Mouse (Mus musculus) spleen, adult 2 months (tissue): Measurements from ENCODE around the gene Agap1. TPM values are rescaled to one million over a fixed set of nuclear protein-coding genes. Genes with fewer than 3 reads are reported as not detected.
A peak's percentile ranks its signal among the peaks of the same experiment; 100 is the strongest.

Source experiments
- DNase-seq, 2 experiments: peaks; one replicate each; pipeline versions ENCODE4 v3.0.0 to v3.0.0-alpha.2; 2012 to 2021; ENCODE audit warnings: low spot score in 2 of 2, low read depth in 1 of 2
- H3K27ac ChIP-seq: fragments of 200-500 bp; 2 replicates; pipeline ENCODE4 v1.5.1; 2012; ENCODE audit warnings: low read length, inconsistent platforms; ENCODE audit not compliant: insufficient read depth
- H3K27me3 ChIP-seq: fragments of 200-500 bp; 2 replicates; pipeline ENCODE4 v1.6.1; 2012; ENCODE audit warnings: mild to moderate bottlenecking, moderate library complexity, low read length, inconsistent platforms; ENCODE audit not compliant: control insufficient read depth, insufficient read depth
- H3K36me3 ChIP-seq: fragments of 200-500 bp; 2 replicates; pipeline ENCODE4 v1.6.1; 2012; ENCODE audit warnings: mild to moderate bottlenecking, low read length, inconsistent platforms; ENCODE audit not compliant: control insufficient read depth, insufficient read depth
- H3K4me1 ChIP-seq: fragments of 200-500 bp; 2 replicates; pipeline ENCODE4 v1.6.1; 2011; ENCODE audit warnings: inconsistent platforms; ENCODE audit not compliant: control insufficient read depth, insufficient read depth, insufficient read length
- H3K4me3 ChIP-seq: fragments of 200-500 bp; 2 replicates; pipeline ENCODE4 v1.5.1; 2011; ENCODE audit warnings: mild to moderate bottlenecking, inconsistent platforms; ENCODE audit not compliant: insufficient read depth, insufficient read length; ENCODE audit errors: extremely low read depth
- CTCF ChIP-seq: fragments of 200-500 bp; IDR thresholded peaks from 2 replicates; pipeline ENCODE4 v1.5.1; 2011; ENCODE audit warnings: mild to moderate bottlenecking, inconsistent platforms; ENCODE audit not compliant: insufficient read depth, insufficient read length, insufficient replicate concordance; ENCODE audit errors: extremely low read depth
- POLR2A ChIP-seq: fragments of 200-500 bp; IDR thresholded peaks from 2 replicates; pipeline ENCODE4 v1.6.1; 2011; ENCODE audit warnings: low read depth, low read length, inconsistent platforms
- WGBS: fragments of 180-500 bp; shearing (Covaris S2); methylation state at CpG from one replicate; pipeline ENCODE4 v1.1.7; 2018; 5-methylcytosine and 5-hydroxymethylcytosine counted together
- polyA plus RNA-seq: library from polyadenylated mRNA; depleted of rRNA; stranded (reverse); fragments of >200 nt; gene quantifications from 2 replicates; pipeline ENCODE4 v1.2.3, GENCODE M21; 2012; rRNA removed

Agap1 gene
- 6.2 and 6.7 TPM in 2 replicates for polyA plus RNA-seq

GRCm38 (mm10) chr1:89454196-89455123 is at the start of gene Agap1:
TSS of gene Agap1 (plus strand) at chr1:89454806.
- peak in 1 of 2 experiments; percentile 38 for DNase-seq
- Histone ChIP-seq H3K36me3 (no peaks in the 10 kb centered on the region), H3K27ac (no peak within 1 kb of the TSS; the same call in 1 of the 2 replicates), H3K27me3 (peaks cover 4% of the 10 kb centered on the region; the same call in 1 of the 2 replicates), H3K4me1 (no peaks in the 10 kb centered on the region), H3K4me3 (peak within 1 kb of the TSS; percentile 48)
- TF ChIP-seq CTCF (no peak), POLR2A (no peak)
- whole genome bisulfite sequencing: 1% methylated on average over 107 of the region's 118 CpGs

GRCm38 (mm10) chr1:89405991-89406390 is 48.6 kb upstream of the Agap1 start:
- no peak for DNase-seq
- 80% methylated on average over 6 of the region's 6 CpGs for WGBS
- Histone ChIP-seq H3K4me1 (no peaks in the 10 kb centered on the region), H3K36me3 (no peaks in the 10 kb centered on the region), H3K27ac (no peak overlapping the region), H3K4me3 (no peak overlapping the region), H3K27me3 (no peaks in the 10 kb centered on the region)
- TF ChIP-seq POLR2A (no peak), CTCF (no peak)

DNA sequence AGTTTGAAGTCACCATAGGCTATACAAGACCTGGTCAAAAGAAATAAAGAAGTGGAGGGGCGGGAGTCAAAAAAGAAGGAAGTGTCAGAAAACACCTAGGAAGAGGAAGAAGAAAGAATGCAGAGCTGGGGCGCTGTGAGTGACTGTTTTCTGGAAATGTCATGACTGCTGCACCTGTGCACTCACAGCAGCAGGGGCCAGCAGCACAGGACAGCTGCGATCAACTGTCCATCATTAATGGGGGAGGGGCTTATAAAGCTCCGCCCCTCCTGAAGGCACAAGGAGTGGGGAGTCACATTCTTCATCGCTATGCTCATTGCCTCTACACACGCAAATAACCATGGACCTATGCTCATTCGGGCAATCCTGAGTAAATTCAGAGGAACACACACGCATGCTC is 46.6 kb upstream of the Agap1 start:
- Histone ChIP-seq H3K27me3 (no peaks in the 10 kb centered on the region), H3K27ac (no peak overlapping the region), H3K4me3 (no peak overlapping the region), H3K4me1 (no peaks in the 10 kb centered on the region), H3K36me3 (no peaks in the 10 kb centered on the region)
- no peak for DNase-seq
- TF ChIP-seq CTCF (no peak), POLR2A (no peak)
- WGBS: 83% methylated on average over 8 of the region's 8 CpGs

DNA sequence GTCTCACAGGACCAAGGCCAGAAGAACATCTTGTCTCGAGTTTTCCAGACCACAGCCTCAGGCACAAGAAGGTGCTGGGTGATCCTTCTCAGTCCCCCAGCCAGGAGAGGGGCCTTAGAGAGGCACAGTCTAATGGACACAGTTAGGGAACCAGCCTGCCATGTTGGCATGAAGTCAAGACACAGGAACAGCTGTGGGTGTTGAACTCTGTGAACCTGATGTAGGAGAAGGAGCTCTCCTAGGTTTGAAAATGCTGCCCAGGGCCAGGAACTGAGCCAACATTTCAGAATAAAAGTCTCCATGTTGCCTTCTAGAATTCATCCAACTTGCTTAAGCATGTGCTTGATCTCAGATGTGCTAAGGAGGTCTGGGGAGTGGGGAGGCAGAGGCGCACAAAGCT is 41.5 kb upstream of the Agap1 start:
- Histone ChIP-seq H3K27me3 (no peaks in the 10 kb centered on the region), H3K27ac (no peak overlapping the region), H3K4me3 (no peak overlapping the region), H3K4me1 (no peaks in the 10 kb centered on the region), H3K36me3 (no peaks in the 10 kb centered on the region)
- WGBS: 68% methylated on average over 2 of the region's 2 CpGs
- no peak for DNase-seq
- no peak for TF ChIP-seq CTCF
- TF ChIP-seq POLR2A: no peak

DNA sequence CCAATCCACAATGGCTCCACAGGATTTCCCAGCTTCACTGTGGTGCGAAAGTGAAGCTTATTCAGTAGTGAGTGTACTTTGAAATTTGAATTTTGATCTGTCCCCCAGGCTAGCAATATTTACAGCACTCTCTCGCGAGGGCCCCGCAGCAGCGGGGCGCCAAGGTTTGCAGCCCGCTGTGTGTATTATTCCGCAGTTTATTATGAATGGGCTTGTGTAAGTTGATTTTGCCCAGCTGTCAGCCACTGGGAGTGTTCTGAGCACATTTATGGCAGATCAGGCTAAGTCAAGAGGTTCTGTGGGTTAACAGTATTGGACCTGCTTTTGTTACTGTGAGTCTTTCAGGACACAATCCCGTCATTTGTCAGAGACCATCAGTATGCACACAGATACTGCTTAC is 40.0 kb upstream of the Agap1 start:
- 90% methylated on average over 9 of the region's 9 CpGs for WGBS
- DNase-seq: no peak
- H3K36me3 ChIP-seq: no peaks in the 10 kb centered on the region
- TF ChIP-seq CTCF: no peak
- no peak for TF ChIP-seq POLR2A
- H3K27ac ChIP-seq: no peak overlapping the region
- no peaks in the 10 kb centered on the region for H3K4me1 ChIP-seq
- H3K4me3 ChIP-seq: no peak overlapping the region
- no peaks in the 10 kb centered on the region for H3K27me3 ChIP-seq

DNA sequence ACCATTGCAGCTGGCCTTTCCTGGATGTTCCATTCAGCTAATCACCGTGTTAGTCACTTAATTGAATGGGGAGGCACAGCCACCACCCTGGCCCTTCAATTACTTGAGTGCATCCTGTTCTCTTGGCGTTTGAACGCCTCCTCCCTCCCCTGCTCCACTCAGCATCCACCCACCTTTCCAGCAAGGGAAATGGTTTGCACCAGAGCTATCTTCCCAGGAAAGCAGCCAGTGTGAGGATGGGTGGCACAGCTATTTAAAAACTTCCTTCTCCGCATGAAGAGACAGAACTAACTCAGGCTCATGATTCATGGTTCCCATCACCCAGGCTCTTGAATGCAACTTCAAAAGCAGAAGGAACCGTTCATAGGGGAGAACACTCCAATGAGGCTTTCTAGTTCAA is 37.7 kb upstream of the Agap1 start:
- DNase-seq: no peak
- Histone ChIP-seq H3K4me1 (no peaks in the 10 kb centered on the region), H3K4me3 (no peak overlapping the region), H3K27me3 (no peaks in the 10 kb centered on the region), H3K27ac (no peak overlapping the region), H3K36me3 (no peaks in the 10 kb centered on the region)
- WGBS: 40% methylated on average over 5 of the region's 5 CpGs
- TF ChIP-seq CTCF: no peak
- TF ChIP-seq POLR2A: no peak

DNA sequence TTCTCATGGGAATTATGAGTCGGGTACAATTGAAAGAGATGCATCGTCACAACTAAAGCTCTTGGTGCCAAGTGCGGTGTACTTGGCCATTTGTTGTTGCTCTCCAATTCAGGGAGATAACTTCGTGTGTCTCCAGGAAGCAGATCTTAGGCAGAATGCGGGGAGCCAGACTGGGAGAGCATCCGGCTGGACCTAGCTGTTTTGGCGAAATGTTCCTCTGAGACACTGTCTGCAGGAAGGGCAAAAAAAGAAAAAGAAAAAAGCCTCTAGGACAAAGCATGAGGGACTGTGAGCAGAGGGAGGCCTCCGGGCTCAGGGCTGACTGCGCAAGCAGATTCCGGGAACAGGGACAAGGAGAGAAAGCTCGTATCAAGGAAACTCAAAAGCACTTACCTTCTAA is 34.0 kb upstream of the Agap1 start:
- Histone ChIP-seq H3K4me1 (no peaks in the 10 kb centered on the region; the same call in 1 of the 2 replicates), H3K36me3 (no peaks in the 10 kb centered on the region), H3K27ac (no peak overlapping the region), H3K4me3 (no peak overlapping the region), H3K27me3 (no peaks in the 10 kb centered on the region)
- DNase-seq: no peak
- TF ChIP-seq POLR2A (no peak), CTCF (no peak)
- 80% methylated on average over 11 of the region's 11 CpGs for WGBS
